Mouse (Mus musculus) inflammation-experienced regulatory T-cells, adult 6 months (primary cell): Measurements from ENCODE around the gene Olfr272. TPM values are rescaled to one million over a fixed set of nuclear protein-coding genes. Genes with fewer than 3 reads are reported as not detected.

Source experiments
- ATAC-seq: one replicate; pipeline ENCODE4 v1.8.0; 2017
- polyA plus RNA-seq, 3 experiments: library from polyadenylated mRNA; unstranded; fragments of 100-300 nt; shearing (Covaris generic); gene quantifications; one replicate each; pipeline ENCODE4 v1.2.1; 2017

The Olfr272 gene
- polyA plus RNA-seq = not detected

DNA sequence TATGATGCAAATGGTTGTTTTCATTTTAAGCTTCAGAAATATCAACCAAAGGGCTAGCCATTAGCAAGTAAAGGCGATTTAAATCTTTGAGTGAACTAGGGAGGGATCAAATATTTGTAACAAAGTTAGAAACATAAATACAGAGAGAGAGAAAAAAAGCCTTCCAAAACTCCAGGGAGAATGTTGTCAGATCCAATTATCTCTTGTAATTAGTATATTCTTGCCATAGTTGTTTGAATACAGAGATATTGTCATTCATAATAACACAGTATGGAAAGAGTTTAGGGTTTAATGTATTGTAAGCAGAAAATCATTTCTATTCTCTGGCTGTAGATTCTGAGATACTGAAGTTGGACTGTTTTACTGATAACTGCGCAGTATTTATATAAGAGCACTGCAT lies at the start of gene Olfr272:
TSS of gene Olfr272 (minus strand) at position 101 of the 400 bp plus-strand sequence.
- no peak for ATAC-seq

DNA sequence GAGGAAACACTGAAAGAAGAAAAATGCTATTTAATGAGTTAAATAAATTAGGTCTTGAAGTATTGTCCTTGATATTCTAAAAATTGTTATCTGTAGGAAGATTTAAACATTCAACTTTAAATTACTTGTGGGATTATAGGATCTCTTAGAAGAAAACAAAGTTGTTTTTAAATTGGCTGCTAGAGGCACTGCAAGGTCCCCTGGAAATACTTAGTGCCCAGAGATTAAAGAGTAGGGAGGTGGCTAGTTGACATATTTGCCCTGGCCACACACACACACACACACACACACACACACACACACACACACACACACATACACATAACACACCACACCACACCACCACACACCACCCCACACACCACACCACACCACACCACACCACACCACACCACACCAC lies 45.3 kb upstream of the Olfr272 start, which contains the start of gene Olfr270:
TSS of gene Olfr270 (plus strand) at position 301 of the 400 bp plus-strand sequence.
- ATAC-seq = no peak

DNA sequence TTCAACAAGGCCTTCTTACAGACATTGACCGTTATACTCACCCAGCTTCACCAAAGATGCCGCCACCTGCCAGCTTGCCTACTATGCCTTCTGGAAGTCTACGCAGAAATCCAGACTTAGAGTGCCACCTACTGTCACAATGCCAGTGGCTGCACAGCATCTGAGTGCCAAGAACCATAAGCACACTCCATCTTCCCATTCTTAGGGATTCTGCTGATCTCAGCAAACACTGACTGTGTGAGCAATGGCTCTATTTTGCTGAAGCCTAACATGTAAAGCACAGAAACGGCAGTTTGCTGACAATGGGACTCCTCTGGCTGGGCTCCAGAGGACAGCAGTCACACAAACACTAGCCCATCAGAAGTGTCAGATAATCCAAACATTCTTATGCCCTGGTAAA lies 39.7 kb upstream of the Olfr272 start:
- ATAC-seq = no peak

DNA sequence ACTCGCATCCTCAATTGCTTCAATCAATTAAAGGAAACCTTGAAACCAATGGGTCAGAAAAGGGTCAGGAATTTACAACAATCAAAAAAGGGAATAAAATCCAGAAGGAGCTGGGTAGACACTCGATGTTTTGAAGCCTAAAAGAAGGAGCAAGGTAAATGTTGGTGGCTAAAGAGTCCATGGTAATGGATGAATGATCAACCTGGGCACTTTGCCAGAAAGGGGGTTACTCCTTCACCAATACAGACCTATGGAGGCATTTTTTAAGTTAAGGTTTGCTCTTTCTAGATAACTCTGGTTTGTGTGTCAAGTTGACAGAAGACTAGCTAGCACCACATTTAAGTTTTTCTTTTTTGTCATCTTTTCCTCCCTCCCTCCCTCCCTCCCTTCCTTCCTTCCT lies 30.0 kb upstream of the Olfr272 start:
- ATAC-seq = no peak

DNA sequence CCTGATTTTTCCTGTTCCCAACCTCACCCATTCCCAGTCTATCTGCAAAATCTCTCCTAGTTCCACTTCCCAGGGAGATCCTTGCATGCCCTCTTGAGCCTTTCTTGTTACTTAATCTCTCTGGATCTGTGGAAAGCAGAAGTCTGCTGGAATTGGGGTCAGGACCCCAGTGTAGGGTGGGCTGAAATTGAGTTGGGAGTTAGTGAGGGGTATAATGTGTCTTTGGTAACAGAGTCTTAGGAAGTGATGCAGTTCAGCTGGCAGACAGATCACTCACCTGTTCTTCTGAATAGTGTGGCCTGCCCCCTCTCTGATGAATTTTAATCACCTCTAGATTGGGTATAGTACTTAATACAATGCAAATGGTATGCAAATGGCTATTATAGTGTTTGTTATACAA lies 27.7 kb upstream of the Olfr272 start:
- no peak for ATAC-seq

DNA sequence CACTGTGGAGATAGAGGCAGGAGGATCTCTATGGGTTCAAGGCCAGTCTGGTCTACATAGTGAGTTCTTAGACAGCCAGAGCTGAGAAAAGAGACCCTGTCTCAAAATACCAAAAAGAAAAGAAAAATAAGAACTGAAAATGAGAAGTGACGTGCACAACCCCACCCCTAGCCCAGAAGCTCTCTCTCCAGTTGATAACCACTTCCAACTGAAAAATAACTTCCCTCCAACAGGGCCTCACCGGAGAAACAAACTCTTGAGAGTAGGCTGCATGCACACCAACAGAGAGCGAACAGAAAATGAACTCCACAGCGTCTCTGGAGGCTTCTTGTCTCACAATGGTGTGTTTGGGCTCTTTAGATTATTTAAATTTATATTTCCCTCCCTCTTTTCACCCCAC lies 11.5 kb upstream of the Olfr272 start:
- ATAC-seq = no peak

DNA sequence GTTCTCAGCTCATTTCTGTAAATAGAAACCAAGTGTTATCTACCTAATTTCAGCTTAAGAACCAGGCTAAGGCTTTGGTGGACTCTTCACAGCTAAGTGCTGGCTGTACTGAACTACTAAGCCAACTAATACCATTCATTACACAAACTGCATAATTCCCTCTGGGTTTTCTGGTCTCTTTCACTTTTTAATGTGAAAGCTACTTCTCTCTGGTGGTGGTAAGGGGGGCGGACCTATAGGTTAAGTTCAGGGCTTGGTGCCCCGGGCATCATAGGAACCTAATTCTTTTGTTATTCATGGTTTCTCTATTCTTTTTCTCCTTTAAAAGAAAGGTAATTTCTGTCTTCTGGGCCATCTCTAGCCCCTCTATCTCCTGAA lies 1.7 kb downstream of the Olfr272 start:
- no peak for ATAC-seq

DNA sequence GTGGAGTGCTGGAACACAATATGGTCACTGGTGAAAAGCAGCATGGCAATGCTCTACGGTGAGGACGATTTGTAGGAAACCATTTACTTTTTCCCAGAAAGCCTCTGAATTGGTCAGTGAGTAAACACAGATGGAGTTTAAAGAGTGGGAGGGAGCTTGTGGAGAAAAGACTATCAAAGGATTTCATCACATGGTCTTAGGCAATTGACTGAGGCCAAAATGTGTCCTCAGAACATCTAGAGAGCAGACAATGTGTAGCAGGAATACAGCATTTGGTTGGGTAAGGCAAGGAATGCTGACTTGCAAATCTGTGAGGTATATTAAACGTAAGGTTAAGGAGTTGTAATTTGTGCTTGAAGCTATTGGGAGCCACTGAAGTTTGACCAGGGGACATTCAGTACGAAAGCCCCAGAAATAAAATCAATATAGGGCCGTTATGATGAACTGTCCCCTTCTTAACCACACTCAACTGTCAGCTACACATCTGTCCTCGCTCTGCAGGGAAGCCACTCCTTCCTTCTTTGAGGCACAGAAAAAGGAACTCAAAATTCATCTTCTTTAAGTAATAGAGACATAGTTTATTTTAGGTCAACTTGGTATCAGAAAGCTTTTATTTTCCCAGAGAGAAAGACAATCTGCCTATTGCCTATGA lies 2.2 kb downstream of the Olfr272 start:
- ATAC-seq = no peak

DNA sequence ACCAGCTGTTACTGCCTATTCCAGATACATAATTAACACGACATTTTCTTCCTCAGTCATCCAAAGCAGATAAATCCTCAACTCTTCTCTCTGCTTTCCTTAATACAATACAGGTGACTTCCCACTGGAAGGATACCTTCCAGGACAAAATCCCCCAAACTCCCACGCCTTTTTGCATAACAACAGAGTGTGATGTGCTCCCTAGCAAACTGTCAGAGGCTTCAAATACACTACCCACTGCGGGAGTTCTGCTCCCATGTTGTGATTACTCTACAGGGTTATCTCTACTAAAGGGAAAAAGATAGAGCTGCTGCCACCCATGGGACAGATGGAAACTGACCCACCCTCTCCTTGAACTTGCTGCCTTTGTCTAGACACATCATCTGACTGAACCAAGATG lies 6.6 kb downstream of the Olfr272 start:
- no peak for ATAC-seq

DNA sequence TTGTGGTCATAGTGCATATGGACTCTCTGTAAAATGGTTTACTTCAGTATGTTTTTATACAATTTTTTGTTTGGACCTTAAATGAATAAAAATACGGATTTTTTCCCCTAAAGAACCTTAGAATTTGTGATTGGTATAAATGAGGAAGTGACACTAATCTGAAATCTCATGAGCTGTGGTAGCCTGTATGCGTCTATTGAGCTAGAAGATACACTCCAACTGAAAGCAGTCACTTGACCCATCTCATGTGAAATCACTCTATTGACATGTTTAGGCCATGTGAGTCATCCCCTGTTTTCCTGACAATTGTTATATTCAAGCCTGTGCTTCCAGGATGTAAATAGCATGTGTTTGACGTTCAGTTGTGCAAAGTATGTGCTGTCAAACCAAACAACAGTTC lies 9.4 kb downstream of the Olfr272 start:
- no peak for ATAC-seq

DNA sequence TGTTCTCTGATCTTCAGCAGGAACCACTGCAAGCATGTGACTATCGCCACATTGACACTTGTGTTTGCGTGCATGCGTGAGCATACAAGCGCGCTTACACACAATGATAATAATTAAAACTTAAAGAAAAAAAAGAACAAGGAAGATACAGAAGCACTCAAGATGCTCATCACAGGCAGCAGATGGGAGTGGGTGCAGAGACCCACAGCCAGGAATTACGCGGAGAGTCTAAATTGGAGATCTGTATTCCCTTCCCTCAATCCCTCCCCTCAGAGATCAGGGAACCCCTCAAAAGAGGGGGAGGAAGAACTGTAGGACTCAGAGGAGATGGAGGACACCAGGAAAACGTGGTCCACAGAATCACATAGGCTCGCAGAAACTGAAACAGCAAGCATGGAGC lies 54.8 kb downstream of the Olfr272 start:
- no peak for ATAC-seq

Other genes with a start within 250 kb of the Olfr272 start
- gene Olfr275, start 104.6 kb downstream of the Olfr272 start, polyA plus RNA-seq = not detected
- not detected for gene Olfr273, start 59.9 kb downstream of the Olfr272 start, polyA plus RNA-seq
- not detected for gene Olfr270, start 45.4 kb upstream of the Olfr272 start, polyA plus RNA-seq
- not detected for gene Nipsnap3a, start 70.1 kb upstream of the Olfr272 start, polyA plus RNA-seq
- gene Nipsnap3b, start 92.7 kb upstream of the Olfr272 start, polyA plus RNA-seq = 10 to 100 TPM; 62.4 to 88.5 (median 79.7) TPM
- 1 to 10 TPM in 2 of 3 experiments, under 1 TPM in 1; 0.18 to 3.0 (median 2.6) TPM for gene Abca1, start 240.7 kb upstream of the Olfr272 start, polyA plus RNA-seq